Mouse (Mus musculus) kidney, postnatal 4 days (tissue): ENCODE measurements around the gene Wipf1.
"Not testable (repeated sequence)": the region's sequence is repeated elsewhere in the genome, so short reads cannot be mapped to it uniquely, and the experiment has no call there.

Source experiments
- DNase-seq, 2 experiments: peaks; one replicate each; pipeline ENCODE4 v3.0.0; 2021; ENCODE audit warnings: mixed read lengths in 2 of 2

Gene Wipf1

DNA sequence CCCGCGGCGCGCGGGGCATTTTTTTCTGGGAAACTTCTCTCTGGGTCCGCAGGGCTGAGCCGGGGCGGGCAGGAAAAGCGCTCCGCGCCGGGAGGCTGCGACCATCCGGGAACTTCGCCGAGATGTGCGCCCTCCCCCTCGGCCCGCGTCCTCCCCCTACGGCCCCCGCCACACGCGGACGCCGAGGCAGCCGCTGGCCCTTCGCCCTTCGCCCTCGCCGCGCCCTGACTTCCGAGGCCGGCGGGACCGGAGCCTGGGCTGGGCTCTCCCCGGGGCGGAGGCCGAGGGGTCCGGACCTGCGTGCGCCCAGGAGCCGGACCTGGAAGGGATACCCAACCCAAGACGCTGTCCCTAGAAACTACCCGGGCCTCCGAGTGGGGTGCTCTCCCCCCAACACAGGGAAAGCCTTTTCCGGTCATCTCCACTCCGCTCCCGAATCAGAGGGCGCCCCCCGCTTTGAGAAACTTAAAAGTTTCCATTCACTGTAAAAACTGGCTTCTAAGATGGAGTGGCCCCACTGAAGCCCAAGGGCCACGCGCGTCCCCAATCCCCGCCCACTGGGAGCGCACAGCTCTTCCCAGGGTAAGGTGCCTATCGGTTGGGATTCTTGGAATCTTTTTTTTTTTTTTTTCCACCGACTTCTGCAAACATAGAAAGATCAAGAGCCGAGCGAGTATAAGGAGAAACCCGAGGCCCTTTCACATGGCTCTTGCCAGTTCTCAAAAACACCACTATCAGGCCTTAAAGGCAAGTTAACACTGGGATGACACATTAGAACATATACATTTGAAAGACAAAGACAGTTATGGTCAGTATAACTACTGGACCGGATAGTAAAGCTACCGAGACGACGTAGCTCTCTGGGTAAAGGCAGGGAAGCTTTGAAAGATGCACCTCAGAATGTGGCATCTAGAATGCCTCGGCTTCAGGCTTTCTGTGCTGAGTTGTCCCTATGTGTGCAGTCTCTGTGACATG is at the start of gene Wipf1:
Wipf1 (minus strand) TSS at position 379 of the 975 bp plus-strand sequence.
- peak; percentile 88 to 92 for DNase-seq

DNA sequence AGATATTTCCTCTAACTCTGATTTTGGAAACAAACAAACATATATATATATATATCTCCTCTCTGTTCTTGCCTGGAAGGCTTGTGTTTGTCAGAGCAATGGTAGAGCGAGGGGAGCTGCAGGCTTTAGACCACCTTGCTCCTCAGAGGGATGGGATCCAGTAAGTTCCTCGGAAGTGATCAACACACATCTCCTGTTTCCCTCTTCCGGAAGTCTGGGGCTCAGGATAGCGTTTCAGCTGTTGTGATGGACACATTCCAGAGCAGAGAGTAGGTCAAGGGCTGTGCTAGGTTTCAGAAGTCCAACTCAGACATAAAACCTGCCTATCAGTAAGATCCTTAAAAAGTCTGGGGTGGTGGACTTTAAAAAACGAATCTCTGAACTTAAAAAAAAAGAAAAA is 49.6 kb upstream of the Wipf1 start:
- no peak for DNase-seq

DNA sequence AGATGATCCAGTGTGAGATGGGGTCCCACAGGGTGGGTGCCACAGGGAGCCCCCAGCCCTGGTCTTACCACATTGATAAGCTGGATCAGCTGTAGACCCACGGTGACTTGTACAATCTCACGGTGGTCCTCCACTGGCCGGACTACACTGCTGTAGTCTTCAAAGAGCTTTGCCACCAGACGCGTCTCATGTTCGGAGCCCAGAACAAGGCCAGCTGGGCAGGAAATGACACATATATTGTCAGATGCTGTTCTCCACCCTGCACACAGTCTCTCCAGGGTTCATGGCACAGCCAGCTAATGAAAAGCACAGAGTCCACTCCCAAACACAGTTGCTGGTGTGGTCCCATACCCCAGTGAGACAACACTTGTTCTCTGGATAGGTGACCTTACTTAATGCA is 44.9 kb upstream of the Wipf1 start:
- DNase-seq = no peak

DNA sequence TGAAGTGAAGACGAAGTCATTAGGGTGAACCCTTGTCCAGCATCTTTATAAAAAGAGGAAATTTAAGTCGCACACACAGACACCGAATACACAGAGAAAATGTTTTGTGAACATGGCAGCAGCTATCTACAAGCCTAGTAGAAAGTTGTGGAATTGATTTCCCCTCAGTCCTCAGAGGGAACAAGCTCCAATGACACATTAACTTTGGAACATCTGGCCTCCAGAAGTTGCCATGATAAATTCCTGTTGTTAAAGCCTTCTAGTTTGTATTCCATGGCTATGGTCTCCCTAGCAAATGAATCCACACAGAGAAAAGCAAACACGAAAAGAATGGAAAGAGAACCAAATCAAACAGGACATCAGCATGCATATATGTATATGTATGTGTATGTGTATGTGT is 44.0 kb upstream of the Wipf1 start:
- no peak for DNase-seq

DNA sequence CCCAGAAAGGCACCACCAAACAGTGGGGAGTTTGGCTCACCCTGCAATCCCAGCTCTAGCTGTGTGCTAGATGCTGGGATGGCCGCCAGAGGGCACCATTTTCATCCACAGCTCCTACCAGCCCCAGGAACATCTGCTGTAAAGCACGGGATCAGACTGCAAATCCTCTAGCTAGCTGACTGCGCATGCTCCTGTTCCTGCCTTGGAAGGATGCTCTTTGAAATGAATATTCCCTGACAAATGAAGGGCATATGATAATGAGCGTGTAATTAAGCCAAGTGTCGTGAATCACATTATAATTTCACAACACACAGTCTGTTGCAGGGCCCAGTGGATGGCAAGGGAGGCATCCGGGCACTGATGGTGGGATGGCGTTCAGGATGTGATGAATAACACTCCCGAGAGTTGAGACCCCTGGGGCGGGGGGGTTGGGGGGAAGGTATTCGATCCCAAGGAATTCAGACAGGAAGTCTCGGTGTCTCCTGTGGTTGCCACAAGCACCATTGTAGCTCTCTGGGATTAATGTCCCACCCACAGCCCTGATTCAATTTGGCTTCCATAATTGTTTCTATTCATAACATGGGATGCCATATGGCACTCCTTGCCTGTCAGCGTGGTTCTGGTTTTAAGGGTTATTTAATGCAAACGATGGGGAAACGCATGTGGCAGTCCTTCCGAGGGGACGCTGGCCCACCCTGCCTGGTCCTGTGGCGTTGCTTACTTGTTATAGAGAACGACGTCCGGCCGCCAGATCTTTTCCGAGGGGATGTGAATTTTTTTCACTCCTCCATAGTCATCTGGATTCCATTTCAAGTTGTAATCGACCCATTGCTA is 43.2 kb upstream of the Wipf1 start:
- peak; percentile 86 to 90 for DNase-seq

DNA sequence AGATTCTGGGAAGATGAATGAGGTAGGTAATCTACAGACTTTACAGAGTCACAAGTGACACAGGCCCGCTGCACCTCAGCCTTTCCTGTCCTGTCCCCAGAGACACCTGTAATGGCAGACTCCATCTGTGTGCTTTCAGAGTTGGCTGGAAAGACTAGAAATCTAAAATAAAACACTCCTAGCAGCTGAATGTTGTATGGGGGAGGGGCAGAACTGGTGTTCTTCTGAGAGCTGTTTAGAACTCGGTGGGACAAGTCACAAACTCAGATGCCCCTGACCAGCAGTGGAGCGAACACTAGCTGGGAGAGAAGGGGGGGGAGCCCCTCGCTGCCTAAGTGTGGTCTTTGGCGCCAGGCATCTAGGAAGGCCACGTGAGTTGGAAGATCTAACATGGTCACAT is 42.4 kb upstream of the Wipf1 start:
- DNase-seq = no peak

DNA sequence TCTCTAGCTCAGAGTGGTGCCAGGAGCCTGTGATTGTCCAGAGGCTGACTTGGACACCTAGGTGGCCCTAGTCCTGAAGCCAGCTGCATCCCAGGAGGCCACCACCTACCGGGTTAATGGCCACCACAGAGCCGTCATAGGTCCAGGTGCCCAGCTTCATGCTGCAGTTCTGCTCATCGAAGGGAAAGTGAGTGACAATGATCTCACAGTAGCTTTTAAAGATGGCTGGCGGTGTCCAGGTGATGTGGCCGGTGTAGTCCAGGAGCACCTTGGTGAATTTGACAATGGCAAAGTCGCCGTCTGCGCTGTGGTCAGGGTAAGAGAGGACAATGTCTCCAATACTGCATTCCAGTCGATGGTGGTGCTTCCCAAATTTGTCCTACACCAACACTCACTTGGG is 41.8 kb upstream of the Wipf1 start:
- DNase-seq = no peak

DNA sequence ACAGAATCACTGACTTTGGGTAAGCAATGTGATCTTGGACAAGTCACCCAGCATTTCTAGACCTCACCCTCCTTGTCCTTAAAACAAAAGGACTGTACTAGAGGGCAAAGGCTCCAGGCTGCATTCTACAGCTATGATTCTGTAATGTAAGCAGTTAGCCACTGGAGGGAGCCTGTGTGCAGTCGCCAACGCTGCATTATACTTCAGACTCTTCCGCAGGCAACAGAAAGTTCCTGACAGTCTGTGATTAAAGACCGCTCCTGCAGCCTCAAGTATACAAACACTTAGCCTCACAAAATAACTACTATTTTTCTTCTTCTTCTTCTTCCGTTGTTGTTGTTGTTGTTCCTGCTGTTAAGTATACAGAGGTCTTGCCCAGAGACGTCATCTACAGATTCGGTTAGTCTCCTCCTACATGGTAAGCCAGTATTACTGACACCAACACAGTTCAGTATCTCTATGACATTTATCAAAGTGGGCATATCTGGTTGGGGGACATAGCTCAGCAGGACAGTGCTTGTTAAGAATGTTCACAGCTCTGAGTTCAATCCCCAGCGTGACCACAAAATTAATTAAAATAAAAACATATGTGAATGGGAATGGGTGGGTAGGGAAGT is 37.6 kb upstream of the Wipf1 start:
- peak; percentile 62 to 76 for DNase-seq

DNA sequence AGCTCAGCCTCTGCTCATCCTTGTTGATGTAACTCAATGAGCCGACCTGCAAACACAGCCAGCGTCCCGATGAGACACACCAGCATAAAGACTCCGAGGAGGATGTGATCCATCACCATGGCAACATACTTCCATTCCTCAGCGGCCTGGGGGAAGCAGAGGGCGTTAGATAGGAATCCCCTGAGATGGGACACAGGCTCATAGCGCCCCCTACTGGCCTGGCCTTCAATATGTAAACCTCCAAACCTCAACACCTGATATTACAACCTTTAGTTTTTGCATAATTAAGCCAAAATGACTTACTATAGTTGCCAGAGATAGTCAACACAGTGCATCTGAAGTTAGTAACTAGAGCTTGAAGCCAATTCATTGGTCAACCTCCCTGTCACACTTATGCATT is 36.6 kb upstream of the Wipf1 start:
- DNase-seq = peak; percentile 50 to 62

DNA sequence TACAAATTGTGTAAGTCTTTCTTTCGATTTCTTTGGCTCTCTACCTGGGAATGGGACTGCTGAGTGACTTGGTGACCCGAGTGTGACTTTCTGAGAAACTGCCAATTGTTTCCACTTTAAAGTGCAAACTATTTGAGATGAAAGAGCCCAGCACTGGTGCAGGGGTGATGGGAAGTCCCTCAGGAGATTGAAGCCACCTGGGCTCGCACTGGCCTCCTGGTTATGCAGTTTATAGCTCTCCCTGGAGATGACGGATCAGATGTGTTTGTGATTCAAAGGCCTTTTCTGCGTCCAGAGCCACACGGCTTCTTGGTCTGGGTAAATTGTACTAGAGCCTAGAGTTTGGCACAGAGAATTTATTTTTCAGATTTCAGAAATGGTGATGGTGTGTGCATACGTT is 34.2 kb upstream of the Wipf1 start:
- peak in 1 of 2 experiments; percentile 41 for DNase-seq

DNA sequence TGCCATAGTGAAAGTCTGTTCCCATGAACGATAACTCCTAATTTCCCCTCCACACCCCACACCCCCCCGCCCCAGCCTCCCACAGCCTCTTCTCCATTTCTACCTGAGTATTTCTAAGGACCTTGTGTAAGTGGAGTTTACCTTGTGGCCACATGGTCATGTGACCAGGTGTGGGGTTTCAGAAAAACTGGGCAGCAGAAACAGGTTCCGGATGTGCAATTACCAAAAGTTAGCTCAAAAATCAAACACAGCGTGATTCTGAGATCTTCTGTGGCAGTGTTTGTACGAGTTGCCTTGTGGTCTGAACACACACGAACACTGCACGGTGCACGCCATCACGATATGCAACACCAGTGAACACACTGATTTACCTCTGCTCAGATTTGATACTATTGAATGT is 33.1 kb upstream of the Wipf1 start:
- DNase-seq = no peak

DNA sequence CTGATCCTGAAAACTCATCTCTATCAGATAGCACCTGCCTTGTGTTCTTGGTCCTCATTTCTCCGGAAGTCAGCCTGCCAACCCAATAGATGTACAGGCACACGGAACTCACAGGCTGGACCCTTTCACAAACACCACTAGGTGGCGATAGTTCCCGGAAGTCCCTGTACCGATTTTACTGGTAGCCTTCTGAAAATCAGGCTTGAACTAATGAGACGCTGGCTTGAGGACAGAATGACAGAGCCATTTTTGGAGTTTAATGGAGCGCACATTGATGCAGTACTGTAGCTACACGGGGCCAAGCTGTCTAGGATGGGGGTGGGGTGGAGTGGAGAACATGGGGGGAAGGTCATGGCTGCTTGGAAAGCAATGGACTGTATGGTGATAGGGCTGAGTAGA is 32.1 kb upstream of the Wipf1 start:
- peak; percentile 47 to 64 for DNase-seq

DNA sequence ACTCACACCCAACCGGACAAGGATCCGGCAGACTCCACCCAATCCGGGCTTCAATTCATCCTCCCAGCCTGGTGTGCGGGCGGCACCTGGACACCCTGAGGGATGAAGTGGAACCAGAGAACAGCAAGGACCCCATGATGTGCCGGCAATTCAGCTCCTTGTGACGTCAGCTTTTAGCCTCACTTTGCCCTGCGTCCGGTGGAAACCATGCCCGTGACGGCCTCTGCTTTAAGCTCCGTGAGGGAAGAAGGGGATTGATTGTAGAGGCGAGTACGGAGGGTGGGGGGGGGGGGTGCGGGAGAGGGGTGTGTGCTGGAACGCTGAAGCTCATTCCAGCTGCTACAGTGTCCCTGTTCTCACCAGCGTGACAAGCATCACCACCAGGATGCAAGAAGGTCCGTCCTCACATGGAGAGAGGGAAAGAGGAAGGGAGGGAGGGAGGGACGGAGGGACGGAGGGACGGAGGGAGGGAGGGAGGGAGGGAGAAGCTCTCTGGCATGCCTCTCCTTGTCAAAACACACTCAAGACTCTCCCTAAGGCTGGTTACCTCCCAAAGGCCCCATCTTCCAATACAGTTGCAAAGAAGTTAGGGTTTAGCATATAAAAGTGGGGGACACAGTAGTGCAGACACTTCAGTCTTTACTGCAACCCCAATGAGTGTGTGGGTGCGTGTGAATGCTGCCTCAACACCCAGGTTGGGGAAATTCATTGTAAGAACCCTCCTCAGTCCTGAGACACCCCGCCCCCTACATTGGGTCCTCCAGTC is 31.5 kb upstream of the Wipf1 start:
- DNase-seq = peak in 1 of 2 experiments; percentile 18

DNA sequence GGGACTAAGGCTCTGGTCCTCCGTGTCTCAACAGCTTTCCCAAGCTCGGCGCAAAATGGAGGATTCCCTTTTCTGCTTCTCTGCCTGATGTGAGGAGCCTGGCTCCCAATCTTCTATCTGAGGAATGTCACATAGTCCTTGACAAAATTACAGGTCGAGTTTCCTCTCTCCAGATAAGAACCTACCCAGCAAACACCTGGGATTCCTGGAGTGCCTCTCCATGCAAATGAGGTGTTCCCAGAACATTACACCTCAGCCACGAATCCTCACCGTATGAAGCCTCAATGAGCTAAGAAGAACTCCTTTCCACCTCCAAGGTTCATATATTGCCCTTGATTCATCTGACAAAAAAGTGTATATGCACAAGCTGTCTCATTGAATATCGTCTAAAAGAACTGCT is 30.9 kb upstream of the Wipf1 start:
- DNase-seq = no peak

DNA sequence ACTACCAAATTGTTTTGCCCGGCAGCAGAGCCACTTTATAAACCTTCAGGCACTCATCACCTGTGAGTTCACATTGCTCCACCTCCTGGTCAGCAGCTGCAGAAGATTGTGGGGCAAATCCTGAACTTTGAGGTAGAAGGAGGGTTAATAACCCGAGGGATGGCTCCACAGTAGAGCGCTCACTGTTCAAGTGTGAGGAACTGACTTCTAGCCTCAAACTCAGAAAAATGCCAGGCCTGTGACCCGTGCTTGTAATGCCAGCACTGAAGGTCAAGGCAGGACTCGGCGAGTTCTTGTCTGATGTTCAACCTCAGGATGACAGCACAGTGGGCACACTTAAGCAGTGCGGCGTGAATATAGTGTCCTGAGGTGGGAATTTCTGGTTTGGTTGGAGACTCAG is 28.4 kb upstream of the Wipf1 start:
- DNase-seq = peak in 1 of 2 experiments; percentile 25

DNA sequence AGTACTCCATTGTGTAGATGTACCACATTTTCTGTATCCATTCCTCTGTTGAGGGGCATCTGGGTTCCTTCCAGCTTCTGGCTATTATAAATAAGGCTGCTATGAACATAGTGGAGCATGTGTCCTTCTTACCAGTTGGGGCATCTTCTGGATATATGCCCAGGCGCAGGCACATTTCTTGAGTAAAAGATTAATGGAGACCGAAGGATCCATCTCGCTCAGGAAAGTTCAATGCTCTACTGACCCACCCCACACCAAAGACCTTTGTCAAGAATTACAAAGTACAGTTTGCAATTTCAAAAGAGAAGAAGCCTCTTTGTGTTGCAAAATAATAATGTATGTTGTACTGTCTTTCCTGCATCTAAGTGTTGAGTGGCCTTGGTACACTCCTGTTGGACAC is 27.5 kb upstream of the Wipf1 start:
- not testable (repeated sequence) for DNase-seq

DNA sequence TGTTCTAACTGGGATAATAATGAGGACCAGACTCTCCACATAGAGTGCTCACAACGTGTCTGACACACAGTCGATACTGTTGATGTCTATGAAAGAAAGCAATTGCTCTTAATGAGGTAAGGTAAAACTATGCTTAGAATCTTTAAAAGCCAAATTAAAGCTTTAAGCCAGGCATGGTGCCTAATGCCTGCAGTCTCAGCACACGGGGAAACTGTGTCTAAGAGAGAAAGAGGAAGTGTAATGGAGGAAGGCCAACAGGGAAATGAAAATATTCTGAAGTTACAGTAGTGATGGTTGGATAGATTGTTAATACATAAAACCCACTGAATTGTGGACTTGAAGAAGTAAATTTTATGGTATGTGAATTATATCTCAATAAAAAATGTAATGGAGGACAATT is 24.9 kb upstream of the Wipf1 start:
- DNase-seq = no peak

DNA sequence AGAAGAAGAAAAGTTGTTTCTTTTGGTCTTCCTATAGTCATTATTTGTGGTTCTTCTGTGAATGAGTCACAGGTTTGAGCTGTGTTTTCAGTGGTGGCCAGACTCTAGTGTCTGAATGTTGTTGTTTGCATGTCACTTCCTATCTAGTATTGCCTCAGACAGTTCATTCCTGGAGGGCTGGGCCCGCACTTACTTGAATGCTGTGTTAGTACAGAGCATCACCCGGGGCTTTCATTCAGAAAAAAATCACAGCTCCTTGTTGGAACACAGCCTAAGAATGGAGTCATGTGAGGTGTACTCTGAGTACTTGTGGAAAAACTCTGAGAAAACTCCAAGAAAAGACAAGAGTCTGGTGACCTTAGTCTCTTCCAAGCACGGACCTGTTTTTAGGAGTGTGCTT is 23.4 kb upstream of the Wipf1 start:
- DNase-seq = no peak

DNA sequence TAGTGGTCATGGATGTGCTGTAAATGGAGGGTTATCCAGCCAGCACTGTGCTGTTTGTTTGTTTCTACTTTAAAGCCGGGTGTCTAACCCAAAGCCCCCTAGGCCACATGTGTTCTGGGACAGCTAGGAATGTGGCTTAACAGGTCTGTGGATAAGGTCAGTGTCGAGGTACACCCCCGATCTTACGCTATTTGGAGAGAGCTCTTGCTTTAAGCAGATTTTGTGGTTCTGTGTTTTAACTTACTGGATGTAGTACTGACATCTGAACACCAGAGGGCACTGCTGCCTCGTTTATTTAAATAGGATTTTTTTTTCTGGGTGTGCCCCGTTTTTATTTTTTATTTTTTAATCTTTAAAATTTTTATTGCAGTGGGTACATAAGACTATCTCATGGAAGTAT is 21.2 kb upstream of the Wipf1 start:
- peak in 1 of 2 experiments; percentile 53 for DNase-seq

DNA sequence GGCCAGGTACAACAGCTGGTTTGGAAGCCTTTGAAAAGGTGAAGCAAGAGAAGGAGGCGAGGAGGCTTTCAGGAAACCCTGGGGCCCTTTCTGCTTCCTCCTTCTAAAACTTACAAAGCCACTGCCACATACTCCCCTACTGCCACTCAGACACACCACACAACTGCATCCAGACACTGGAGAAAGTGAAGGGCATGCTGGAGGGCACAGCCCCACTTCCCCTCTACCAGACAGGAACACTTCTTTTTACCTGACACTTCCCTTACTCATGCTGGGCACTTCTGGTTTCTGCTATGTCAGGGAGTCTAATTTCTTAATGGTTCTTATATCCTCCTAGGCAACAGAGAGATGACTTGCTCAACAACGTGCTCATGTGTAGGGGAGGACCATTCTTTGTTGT is 19.0 kb upstream of the Wipf1 start:
- no peak for DNase-seq

DNA sequence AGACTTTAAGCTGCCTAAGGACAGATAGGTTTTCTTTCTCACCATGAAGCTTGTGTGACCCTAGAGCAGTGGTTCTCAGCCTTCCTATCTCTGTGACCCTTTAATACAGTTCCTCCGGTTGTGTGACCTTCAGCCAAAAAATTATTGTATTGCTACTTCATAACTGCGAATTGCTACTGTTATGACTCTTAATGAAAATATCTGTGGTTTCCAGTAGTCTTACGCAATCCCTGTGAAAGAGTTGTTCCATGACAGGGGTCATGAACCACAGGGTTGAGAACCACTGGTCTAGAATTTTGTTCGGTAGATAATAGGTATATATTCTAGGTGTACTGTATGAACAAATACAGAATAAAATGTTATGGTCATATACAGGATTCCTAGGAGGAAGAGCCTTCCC is 17.7 kb upstream of the Wipf1 start:
- no peak for DNase-seq

DNA sequence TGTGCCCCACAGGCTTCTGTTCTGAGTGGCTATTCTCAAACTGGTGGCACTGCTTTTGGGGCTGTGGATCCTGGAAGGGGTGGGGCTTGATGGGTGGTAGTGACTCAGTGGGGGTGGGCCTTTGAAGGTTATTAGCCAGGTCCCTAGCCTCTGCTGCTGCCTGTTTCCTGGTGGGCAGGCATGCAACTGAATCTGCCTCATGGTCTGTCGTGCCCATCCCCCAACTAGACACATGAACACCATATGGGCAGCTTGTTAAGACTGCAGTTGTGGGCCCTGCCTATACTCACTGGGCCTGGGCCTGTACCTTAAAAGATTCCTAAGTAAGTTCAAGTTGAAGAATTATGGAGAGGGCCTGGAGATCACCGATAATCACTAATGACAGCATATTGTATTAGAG is 16.0 kb upstream of the Wipf1 start:
- DNase-seq = no peak
